Mouse (Mus musculus) small intestine, adult 2 months (tissue): ENCODE data around the gene 6430531B16Rik.

Experiments
- CTCF ChIP-seq: fragments of 200-500 bp; IDR thresholded peaks from 2 replicates; pipeline ENCODE4 v1.5.1; 2012; ENCODE audit warnings: low read depth, mild to moderate bottlenecking, control low read depth, inconsistent platforms, low read length, moderate library complexity, mixed read lengths; ENCODE audit not compliant: insufficient replicate concordance, insufficient read length; ENCODE audit errors: extremely low read depth
- POLR2A ChIP-seq: fragments of 200-500 bp; IDR thresholded peaks from 2 replicates; pipeline ENCODE4 v1.6.1; 2012; ENCODE audit warnings: low read depth, mild to moderate bottlenecking, control low read depth, inconsistent platforms, low read length, moderate library complexity

- no peak for TF ChIP-seq CTCF
- TF ChIP-seq POLR2A = no peak
These were observed 12.4 kb upstream of the 6430531B16Rik start for GRCm38 (mm10) chr7:139990864-139991394.
